Mouse (Mus musculus) heart, adult 2 months (tissue): ENCODE measurements around the gene Mapre3.
A peak's percentile ranks its signal among the peaks of the same experiment; 100 is the strongest.

Experiments
- CTCF ChIP-seq: fragments of 200-600 bp; IDR thresholded peaks from 2 replicates; pipeline ENCODE4 v1.8.1; 2022; ENCODE audit warnings: antibody characterized with exemption, mild to moderate bottlenecking, moderate library complexity
- EP300 ChIP-seq: fragments of 200-500 bp; IDR thresholded peaks from 2 replicates; pipeline ENCODE4 v1.6.1; 2011; ENCODE audit warnings: low read depth, low read length, control low read depth; ENCODE audit not compliant: insufficient read depth
- POLR2A ChIP-seq: fragments of 200-500 bp; IDR thresholded peaks from 2 replicates; pipeline ENCODE4 v1.6.1; 2011; ENCODE audit warnings: mild to moderate bottlenecking, low read depth, low read length, control low read depth; ENCODE audit not compliant: insufficient read depth

- TF ChIP-seq EP300 (no peak), POLR2A (no peak), CTCF (peak; percentile 83)
Measured at GRCm38 (mm10) chr5:30796125-30796524, 18.3 kb upstream of the Mapre3 start.
